Mouse (Mus musculus) lung, adult 2 months (tissue): ENCODE data around the gene Anks1.

Source experiments
- CTCF ChIP-seq: fragments of 200-500 bp; IDR thresholded peaks from 2 replicates; pipeline ENCODE4 v1.5.1; 2011; ENCODE audit warnings: mild to moderate bottlenecking, low read length, control low read depth; ENCODE audit not compliant: insufficient read depth
- POLR2A ChIP-seq: fragments of 200-500 bp; IDR thresholded peaks from 2 replicates; pipeline ENCODE4 v1.6.1; 2011; ENCODE audit warnings: low read depth, mild to moderate bottlenecking, control low read depth, low read length, borderline replicate concordance; ENCODE audit errors: extremely low read depth

GRCm38 (mm10) chr17:27871851-27872250 lies 37.3 kb upstream of the Anks1 start:
- TF ChIP-seq POLR2A: no peak
- no peak for TF ChIP-seq CTCF
